Mouse (Mus musculus): Measurements from ENCODE around the gene Ankrd52. TPM values are rescaled to one million over a fixed set of nuclear protein-coding genes. Genes with fewer than 3 reads are reported as not detected.
A peak's percentile ranks its signal among the peaks of the same experiment; 100 is the strongest.
"Not testable (repeated sequence)": the region's sequence is repeated elsewhere in the genome, so short reads cannot be mapped to it uniquely, and the experiment has no call there.

Ankrd52 gene
- polyA plus RNA-seq (2015; fragmentation: Nextera tagmentation; extraction: Ambion mirVana) = 11.7 and 12.9 TPM in 2 replicates

GRCm38 (mm10) chr10:128376455-128377211 is at the start of gene Ankrd52:
Gene Ankrd52 (plus strand): TSS chr10:128377115.
- H3K36me3 ChIP-seq = peaks cover 34% of the 10 kb centered on the region
- H3K4me2 ChIP-seq = peak within 1 kb of the TSS; percentile 63
- 0% methylated on average over 33 of the region's 73 CpGs for WGBS
- H3K9ac ChIP-seq = peak within 1 kb of the TSS; percentile 100
- H3K4me1 ChIP-seq (replicated peaks) = peaks cover 29% of the 10 kb centered on the region
- H3K4me3 ChIP-seq = peak within 1 kb of the TSS; percentile 96
- peak within 1 kb of the TSS; percentile 97 for H3K27ac ChIP-seq
- H3K9me3 ChIP-seq = no peaks in the 10 kb centered on the region
- ATAC-seq (ENCODE audit: low FRiP score) = peak; percentile 92
- H3K27me3 ChIP-seq = no peaks in the 10 kb centered on the region

GRCm38 (mm10) chr10:128327610-128328009 is 49.3 kb upstream of the Ankrd52 start:
- H3K36me3 ChIP-seq = peaks cover 46% of the 10 kb centered on the region
- no peaks in the 10 kb centered on the region for H3K9me3 ChIP-seq
- no peak for ATAC-seq (ENCODE audit: low FRiP score)
- H3K27me3 ChIP-seq = no peaks in the 10 kb centered on the region
- H3K27ac ChIP-seq = no peak overlapping the region
- no peak overlapping the region for H3K4me2 ChIP-seq
- no peak overlapping the region for H3K4me3 ChIP-seq
- H3K4me1 ChIP-seq (replicated peaks) = peaks cover 15% of the 10 kb centered on the region
- WGBS = 88% methylated on average over 10 of the region's 10 CpGs
- no peak overlapping the region for H3K9ac ChIP-seq

GRCm38 (mm10) chr10:128332358-128333249 is 44.3 kb upstream of the Ankrd52 start:
- H3K9ac ChIP-seq; H3K4me2 ChIP-seq; H3K4me3 ChIP-seq; H3K9me3 ChIP-seq; H3K4me1 ChIP-seq (replicated peaks); H3K27ac ChIP-seq; H3K27me3 ChIP-seq; ATAC-seq (ENCODE audit: low FRiP score): not testable (repeated sequence)
- peaks cover 24% of the 10 kb centered on the region for H3K36me3 ChIP-seq
- 88% methylated on average over 6 of the region's 6 CpGs for WGBS

GRCm38 (mm10) chr10:128335582-128335981 is 41.3 kb upstream of the Ankrd52 start:
- Histone ChIP-seq H3K4me1 (replicated peaks) (peaks cover 20% of the 10 kb centered on the region), H3K4me2 (no peak overlapping the region), H3K36me3 (no peaks in the 10 kb centered on the region), H3K4me3 (no peak overlapping the region), H3K9me3 (no peaks in the 10 kb centered on the region), H3K9ac (no peak overlapping the region), H3K27me3 (no peaks in the 10 kb centered on the region), H3K27ac (no peak overlapping the region)
- 2% methylated on average over 4 of the region's 4 CpGs for WGBS
- no peak for ATAC-seq (ENCODE audit: low FRiP score)

- WGBS = 92% methylated on average over 3 of the region's 3 CpGs
- H3K4me1 ChIP-seq (replicated peaks) = peaks cover 21% of the 10 kb centered on the region
- H3K4me3 ChIP-seq = no peak overlapping the region
These were observed 40.7 kb upstream of the Ankrd52 start for GRCm38 (mm10) chr10:128336195-128336594.

GRCm38 (mm10) chr10:128336597-128336996 is 40.3 kb upstream of the Ankrd52 start:
- peak overlapping the region; percentile 61; the same call in 1 of the 2 replicates for H3K27ac ChIP-seq

More at GRCm38 (mm10) chr10:128336195-128336594, 40.7 kb upstream of the Ankrd52 start:
- Histone ChIP-seq H3K36me3 (no peaks in the 10 kb centered on the region), H3K4me2 (no peak overlapping the region), H3K27me3 (no peaks in the 10 kb centered on the region), H3K9me3 (no peaks in the 10 kb centered on the region), H3K27ac (no peak overlapping the region), H3K9ac (no peak overlapping the region)
- ATAC-seq (ENCODE audit: low FRiP score) = no peak

GRCm38 (mm10) chr10:128337306-128338181 is 39.4 kb upstream of the Ankrd52 start, which contains the start of gene Cs:
Gene Cs (plus strand): TSS chr10:128337734.
- Histone ChIP-seq H3K36me3 (no peaks in the 10 kb centered on the region), H3K4me3 (peak within 1 kb of the TSS; percentile 99), H3K9me3 (no peaks in the 10 kb centered on the region), H3K9ac (peak within 1 kb of the TSS; percentile 99), H3K27me3 (no peaks in the 10 kb centered on the region), H3K4me2 (peak within 1 kb of the TSS; percentile 88), H3K4me1 (replicated peaks) (peaks cover 22% of the 10 kb centered on the region), H3K27ac (peak within 1 kb of the TSS; percentile 95)
- WGBS = 1% methylated on average over 61 of the region's 61 CpGs
- peak; percentile 98 for ATAC-seq (ENCODE audit: low FRiP score)

More at GRCm38 (mm10) chr10:128336597-128336996, 40.3 kb upstream of the Ankrd52 start:
- Histone ChIP-seq H3K4me2 (peak overlapping the region; percentile 64; the same call in 1 of the 2 replicates), H3K4me1 (replicated peaks) (peaks cover 22% of the 10 kb centered on the region), H3K9me3 (no peaks in the 10 kb centered on the region), H3K4me3 (peak overlapping the region; percentile 99; the same call in 1 of the 2 replicates), H3K27me3 (no peaks in the 10 kb centered on the region), H3K36me3 (no peaks in the 10 kb centered on the region), H3K9ac (no peak overlapping the region)
- WGBS = 85% methylated on average over 3 of the region's 3 CpGs
- no peak for ATAC-seq (ENCODE audit: low FRiP score)

- Histone ChIP-seq H3K36me3 (no peaks in the 10 kb centered on the region), H3K4me3 (peak overlapping the region; percentile 99), H3K27me3 (no peaks in the 10 kb centered on the region), H3K4me2 (peak overlapping the region; percentile 88), H3K4me1 (replicated peaks) (peaks cover 22% of the 10 kb centered on the region), H3K9ac (peak overlapping the region; percentile 99), H3K27ac (peak overlapping the region; percentile 95), H3K9me3 (no peaks in the 10 kb centered on the region)
- WGBS = 28% methylated on average over 5 of the region's 5 CpGs
- no peak for ATAC-seq (ENCODE audit: low FRiP score)
These were observed 38.5 kb upstream of the Ankrd52 start for GRCm38 (mm10) chr10:128338415-128338814.

GRCm38 (mm10) chr10:128338948-128339347 is 38.0 kb upstream of the Ankrd52 start:
- H3K4me1 ChIP-seq (replicated peaks) = peaks cover 22% of the 10 kb centered on the region
- H3K9me3 ChIP-seq = no peaks in the 10 kb centered on the region
- no peak for ATAC-seq (ENCODE audit: low FRiP score)
- H3K36me3 ChIP-seq = no peaks in the 10 kb centered on the region
- H3K4me2 ChIP-seq = peak overlapping the region; percentile 88
- peak overlapping the region; percentile 99; the same call in 1 of the 2 replicates for H3K9ac ChIP-seq
- H3K4me3 ChIP-seq = peak overlapping the region; percentile 99
- no peaks in the 10 kb centered on the region for H3K27me3 ChIP-seq
- 81% methylated on average over 2 of the region's 2 CpGs for WGBS
- no peak overlapping the region for H3K27ac ChIP-seq

GRCm38 (mm10) chr10:128340257-128340656 is 36.7 kb upstream of the Ankrd52 start:
- WGBS = 90% methylated on average over 2 of the region's 2 CpGs
- H3K4me2 ChIP-seq = no peak overlapping the region
- no peaks in the 10 kb centered on the region for H3K9me3 ChIP-seq
- no peaks in the 10 kb centered on the region for H3K27me3 ChIP-seq
- H3K36me3 ChIP-seq = no peaks in the 10 kb centered on the region
- ATAC-seq (ENCODE audit: low FRiP score) = no peak
- H3K4me1 ChIP-seq (replicated peaks) = peaks cover 30% of the 10 kb centered on the region
- H3K9ac ChIP-seq = no peak overlapping the region
- no peak overlapping the region for H3K27ac ChIP-seq
- no peak overlapping the region for H3K4me3 ChIP-seq

- Histone ChIP-seq H3K9me3 (no peaks in the 10 kb centered on the region), H3K4me3 (no peak overlapping the region), H3K27ac (no peak overlapping the region), H3K36me3 (no peaks in the 10 kb centered on the region), H3K9ac (no peak overlapping the region), H3K4me1 (replicated peaks) (peaks cover 22% of the 10 kb centered on the region), H3K27me3 (no peaks in the 10 kb centered on the region), H3K4me2 (no peak overlapping the region)
- no peak for ATAC-seq (ENCODE audit: low FRiP score)
- 95% methylated on average over 1 of the region's 1 CpGs for WGBS
These were observed 33.5 kb upstream of the Ankrd52 start for GRCm38 (mm10) chr10:128343436-128343835.
